Mouse (Mus musculus) intestine, embryonic 15.5 days (tissue): ENCODE data around the gene Umps. TPM values are rescaled to one million over a fixed set of nuclear protein-coding genes. Genes with fewer than 3 reads are reported as not detected.
A peak's percentile ranks its signal among the peaks of the same experiment; 100 is the strongest.

Source experiments
- ATAC-seq: fragments of 200-750 bp; cut with Nextera tagmentation; 2 replicates; pipeline ENCODE4 v1.8.0; 2017; ENCODE audit warnings: moderate TSS enrichment, moderate library complexity
- H3K27ac ChIP-seq: fragments of 300-500 bp; sonication (generic); 2 replicates; pipeline ENCODE4 v1.5.1; 2015; ENCODE audit warnings: mild to moderate bottlenecking, inconsistent platforms
- H3K27me3 ChIP-seq: fragments of 300-500 bp; sonication (generic); replicated peaks from 2 replicates; pipeline ENCODE4 v1.6.1; 2015; ENCODE audit warnings: inconsistent platforms
- H3K36me3 ChIP-seq: fragments of 300-500 bp; sonication (generic); 2 replicates; pipeline ENCODE4 v1.6.1; 2015; ENCODE audit warnings: inconsistent platforms
- H3K4me1 ChIP-seq: fragments of 300-500 bp; sonication (generic); replicated peaks from 2 replicates; pipeline ENCODE4 v1.6.1; 2015; ENCODE audit warnings: inconsistent platforms
- H3K4me2 ChIP-seq: fragments of 300-500 bp; sonication (generic); replicated peaks from 2 replicates; pipeline ENCODE4 v1.6.1; 2015; ENCODE audit warnings: mild to moderate bottlenecking, inconsistent platforms
- H3K4me3 ChIP-seq: fragments of 300-500 bp; sonication (generic); replicated peaks from 2 replicates; pipeline ENCODE4 v1.5.1; 2015; ENCODE audit warnings: inconsistent platforms
- H3K9ac ChIP-seq: fragments of 300-500 bp; sonication (generic); 2 replicates; pipeline ENCODE4 v1.6.1; 2015; ENCODE audit warnings: inconsistent platforms
- H3K9me3 ChIP-seq: fragments of 300-500 bp; sonication (generic); 2 replicates; pipeline ENCODE4 v1.6.1; 2016; ENCODE audit warnings: inconsistent platforms
- WGBS: fragments of 180-500 bp; shearing (Covaris S2); methylation state at CpG from one replicate; pipeline ENCODE4 v1.1.7; 2015; 5-methylcytosine and 5-hydroxymethylcytosine counted together
- polyA plus RNA-seq: library from polyadenylated mRNA; unstranded; fragments of >200 nt; fragmentation: Nextera tagmentation; extraction: Ambion mirVana; gene quantifications from 2 replicates; pipeline ENCODE4 v1.2.1, GENCODE M21; 2015

The Umps gene
- polyA plus RNA-seq, 1 experiment from 2014 or later, result 55.9 TPM

- no peaks in the 10 kb centered on the region for H3K27me3 ChIP-seq
- H3K27ac ChIP-seq, result peak overlapping the region; percentile 23
- no peaks in the 10 kb centered on the region; the same call in 1 of the 2 replicates for H3K36me3 ChIP-seq
- H3K9ac ChIP-seq, result no peak overlapping the region
- H3K9me3 ChIP-seq, result no peaks in the 10 kb centered on the region
- no peak overlapping the region for H3K4me2 ChIP-seq
- peak; percentile 72 for ATAC-seq
- H3K4me1 ChIP-seq, result peaks cover 35% of the 10 kb centered on the region
- no peak overlapping the region for H3K4me3 ChIP-seq
- WGBS, result 26% methylated on average over 18 of the region's 18 CpGs
These were observed 44.5 kb downstream of the Umps start for GRCm38 (mm10) chr16:33922111-33923000.

GRCm38 (mm10) chr16:33921514-33921913, 45.3 kb downstream of the Umps start:
- 0 out of 2 replicates have a peak overlapping the region, but pooled peaks have one; percentile 23 for H3K27ac ChIP-seq
- H3K9ac ChIP-seq, result no peak overlapping the region
- peaks cover 44% of the 10 kb centered on the region for H3K4me1 ChIP-seq
- no peaks in the 10 kb centered on the region; the same call in 1 of the 2 replicates for H3K36me3 ChIP-seq
- H3K27me3 ChIP-seq, result no peaks in the 10 kb centered on the region
- no peaks in the 10 kb centered on the region for H3K9me3 ChIP-seq
- no peak overlapping the region for H3K4me2 ChIP-seq
- ATAC-seq, result no peak
- no peak overlapping the region for H3K4me3 ChIP-seq
- 50% methylated on average over 5 of the region's 5 CpGs for WGBS

- ATAC-seq, result no peak
- Histone ChIP-seq H3K27me3 (no peaks in the 10 kb centered on the region), H3K27ac (peak overlapping the region; percentile 69), H3K9me3 (no peaks in the 10 kb centered on the region), H3K4me3 (no peak overlapping the region), H3K4me2 (no peak overlapping the region), H3K9ac (no peak overlapping the region), H3K36me3 (no peaks in the 10 kb centered on the region; the same call in 1 of the 2 replicates), H3K4me1 (peaks cover 37% of the 10 kb centered on the region)
- 55% methylated on average over 5 of the region's 5 CpGs for WGBS
These were observed 48.9 kb downstream of the Umps start for GRCm38 (mm10) chr16:33917926-33918325.

GRCm38 (mm10) chr16:33917390-33917789, 49.4 kb downstream of the Umps start:
- no peak overlapping the region for H3K4me3 ChIP-seq
- ATAC-seq, result peak; percentile 25; the same call in 1 of the 2 replicates
- 44% methylated on average over 5 of the region's 5 CpGs for WGBS
- H3K27ac ChIP-seq, result peak overlapping the region; percentile 69
- H3K27me3 ChIP-seq, result no peaks in the 10 kb centered on the region
- no peaks in the 10 kb centered on the region; the same call in 1 of the 2 replicates for H3K36me3 ChIP-seq
- no peaks in the 10 kb centered on the region for H3K9me3 ChIP-seq
- no peak overlapping the region for H3K9ac ChIP-seq
- H3K4me1 ChIP-seq, result peaks cover 31% of the 10 kb centered on the region
- no peak overlapping the region for H3K4me2 ChIP-seq

GRCm38 (mm10) chr16:33916473-33917251, 50.2 kb downstream of the Umps start:
- Histone ChIP-seq H3K9ac (no peak overlapping the region), H3K36me3 (no peaks in the 10 kb centered on the region; the same call in 1 of the 2 replicates), H3K4me2 (no peak overlapping the region), H3K4me3 (no peak overlapping the region), H3K27me3 (no peaks in the 10 kb centered on the region), H3K9me3 (no peaks in the 10 kb centered on the region), H3K27ac (peak overlapping the region; percentile 69), H3K4me1 (peaks cover 24% of the 10 kb centered on the region)
- ATAC-seq, result peak; percentile 60
- 54% methylated on average over 12 of the region's 12 CpGs for WGBS

- Histone ChIP-seq H3K36me3 (0 out of 2 replicates have a peak, but pooled peaks cover 2% of the 10 kb centered on the region), H3K4me3 (no peak overlapping the region), H3K4me2 (no peak overlapping the region), H3K27ac (no peak overlapping the region), H3K27me3 (no peaks in the 10 kb centered on the region), H3K9ac (no peak overlapping the region), H3K9me3 (no peaks in the 10 kb centered on the region), H3K4me1 (peaks cover 17% of the 10 kb centered on the region)
- ATAC-seq, result no peak
- 71% methylated on average over 4 of the region's 4 CpGs for WGBS
These were observed 51.8 kb downstream of the Umps start for GRCm38 (mm10) chr16:33914997-33915396.

GRCm38 (mm10) chr16:33908239-33908638, 58.6 kb downstream of the Umps start:
- H3K9me3 ChIP-seq, result no peaks in the 10 kb centered on the region
- H3K9ac ChIP-seq, result no peak overlapping the region
- no peak overlapping the region for H3K27ac ChIP-seq
- H3K36me3 ChIP-seq, result 0 out of 2 replicates have a peak, but pooled peaks cover 2% of the 10 kb centered on the region
- peaks cover 9% of the 10 kb centered on the region; the same call in 1 of the 2 replicates for H3K4me1 ChIP-seq
- H3K4me3 ChIP-seq, result no peak overlapping the region
- 87% methylated on average over 4 of the region's 4 CpGs for WGBS
- no peak for ATAC-seq
- no peak overlapping the region for H3K4me2 ChIP-seq
- H3K27me3 ChIP-seq, result no peaks in the 10 kb centered on the region

Other genes with a start within 250 kb of the Umps start
- 209 and 261 TPM in 2 replicates for gene Muc13, start 173.0 kb downstream of the Umps start, polyA plus RNA-seq
- 35.8 and 36.1 TPM in 2 replicates for gene Itgb5, start 137.4 kb downstream of the Umps start, polyA plus RNA-seq